Mouse (Mus musculus): ENCODE data around the gene Olig2.

DNA sequence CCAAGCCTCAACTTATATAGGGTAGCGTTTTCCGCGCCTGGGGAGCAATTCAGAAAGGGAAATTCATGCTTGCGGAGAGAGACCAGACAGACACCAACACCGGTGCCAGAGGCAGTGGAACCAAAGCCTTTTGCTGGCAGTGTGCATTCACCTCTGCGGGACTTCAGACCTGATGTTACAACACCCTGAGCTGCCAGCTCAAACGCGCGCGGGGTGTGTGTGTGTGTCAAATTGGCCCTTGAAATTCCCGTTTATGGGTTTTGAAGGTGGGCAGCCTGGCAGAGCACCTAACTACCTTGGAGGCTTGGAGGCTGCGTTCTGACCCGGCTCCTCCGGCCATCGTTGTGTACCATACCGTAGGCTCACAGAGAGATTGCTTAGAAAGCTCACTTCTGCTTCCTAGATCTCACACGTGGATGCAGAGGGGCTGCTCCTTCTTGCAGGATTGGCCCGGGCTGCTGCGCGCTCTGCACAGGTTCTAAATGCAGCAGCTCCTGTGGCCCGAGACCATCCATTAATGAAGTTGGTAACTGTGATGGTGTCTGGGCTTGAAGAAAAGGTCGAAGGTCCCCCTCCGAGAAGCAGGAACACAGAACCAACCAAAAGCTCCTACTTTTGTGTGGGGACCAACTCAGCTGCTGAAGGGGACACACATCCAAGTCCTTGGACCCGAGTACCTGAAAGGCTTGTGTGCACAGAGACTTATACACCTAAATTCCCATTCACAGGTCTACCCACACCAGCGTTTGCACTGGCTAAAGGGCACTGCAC is 7.4 kb downstream of the Olig2 start:
- TF ChIP-seq CTCF (IDR thresholded peaks at IDR 0.05; ENCODE audit: low read depth), result no peak
- no peak for TF ChIP-seq EP300 (IDR thresholded peaks at IDR 0.05; ENCODE audit: low read depth)
